Mouse (Mus musculus) embryonic facial prominence, embryonic 12.5 days (tissue): ENCODE measurements around the gene Ptn. TPM values are rescaled to one million over a fixed set of nuclear protein-coding genes. Genes with fewer than 3 reads are reported as not detected.

ENCODE experiments used
- ATAC-seq: fragments of 200-750 bp; cut with Nextera tagmentation; 2 replicates; pipeline ENCODE4 v1.8.0; 2017; ENCODE audit not compliant: insufficient number of reproducible peaks, insufficient read depth, low FRiP score, low TSS enrichment
- H3K27ac ChIP-seq: fragments of 300-500 bp; sonication (generic); 2 replicates; pipeline ENCODE4 v1.5.1; 2016; ENCODE audit warnings: mild to moderate bottlenecking
- H3K27me3 ChIP-seq: fragments of 300-500 bp; sonication (generic); 2 replicates; pipeline ENCODE4 v1.6.1; 2016; ENCODE audit warnings: mild to moderate bottlenecking, moderate library complexity
- H3K36me3 ChIP-seq: fragments of 300-500 bp; sonication (generic); 2 replicates; pipeline ENCODE4 v1.6.1; 2016; ENCODE audit warnings: mild to moderate bottlenecking
- H3K4me1 ChIP-seq: fragments of 300-500 bp; sonication (generic); 2 replicates; pipeline ENCODE4 v1.6.1; 2016
- H3K4me2 ChIP-seq: fragments of 300-500 bp; sonication (generic); replicated peaks from 2 replicates; pipeline ENCODE4 v1.6.1; 2016; ENCODE audit warnings: mild to moderate bottlenecking, moderate library complexity
- H3K4me3 ChIP-seq: fragments of 300-500 bp; sonication (generic); 2 replicates; pipeline ENCODE4 v1.5.1; 2016; ENCODE audit warnings: mild to moderate bottlenecking
- H3K9ac ChIP-seq: fragments of 300-500 bp; sonication (generic); 2 replicates; pipeline ENCODE4 v1.6.1; 2016; ENCODE audit warnings: mild to moderate bottlenecking, moderate library complexity
- H3K9me3 ChIP-seq: fragments of 300-500 bp; sonication (generic); 2 replicates; pipeline ENCODE4 v1.6.1; 2016; ENCODE audit warnings: mild to moderate bottlenecking, moderate library complexity
- WGBS: fragments of 180-500 bp; shearing (Covaris S2); methylation state at CpG from one replicate; pipeline ENCODE4 v1.1.7; 2016; 5-methylcytosine and 5-hydroxymethylcytosine counted together
- microRNA-seq: library from miRNA; unstranded; fragments of <30 nt; microRNA quantifications from one replicate; pipeline ENCODE4, GENCODE M21; 2017
- polyA plus RNA-seq: library from polyadenylated mRNA; unstranded; fragments of >200 nt; fragmentation: Nextera tagmentation; extraction: Ambion mirVana; gene quantifications from 2 replicates; pipeline ENCODE4 v1.2.1, GENCODE M21; 2016

Ptn gene
- polyA plus RNA-seq, 1 experiment from 2014 or later: 730 TPM

DNA sequence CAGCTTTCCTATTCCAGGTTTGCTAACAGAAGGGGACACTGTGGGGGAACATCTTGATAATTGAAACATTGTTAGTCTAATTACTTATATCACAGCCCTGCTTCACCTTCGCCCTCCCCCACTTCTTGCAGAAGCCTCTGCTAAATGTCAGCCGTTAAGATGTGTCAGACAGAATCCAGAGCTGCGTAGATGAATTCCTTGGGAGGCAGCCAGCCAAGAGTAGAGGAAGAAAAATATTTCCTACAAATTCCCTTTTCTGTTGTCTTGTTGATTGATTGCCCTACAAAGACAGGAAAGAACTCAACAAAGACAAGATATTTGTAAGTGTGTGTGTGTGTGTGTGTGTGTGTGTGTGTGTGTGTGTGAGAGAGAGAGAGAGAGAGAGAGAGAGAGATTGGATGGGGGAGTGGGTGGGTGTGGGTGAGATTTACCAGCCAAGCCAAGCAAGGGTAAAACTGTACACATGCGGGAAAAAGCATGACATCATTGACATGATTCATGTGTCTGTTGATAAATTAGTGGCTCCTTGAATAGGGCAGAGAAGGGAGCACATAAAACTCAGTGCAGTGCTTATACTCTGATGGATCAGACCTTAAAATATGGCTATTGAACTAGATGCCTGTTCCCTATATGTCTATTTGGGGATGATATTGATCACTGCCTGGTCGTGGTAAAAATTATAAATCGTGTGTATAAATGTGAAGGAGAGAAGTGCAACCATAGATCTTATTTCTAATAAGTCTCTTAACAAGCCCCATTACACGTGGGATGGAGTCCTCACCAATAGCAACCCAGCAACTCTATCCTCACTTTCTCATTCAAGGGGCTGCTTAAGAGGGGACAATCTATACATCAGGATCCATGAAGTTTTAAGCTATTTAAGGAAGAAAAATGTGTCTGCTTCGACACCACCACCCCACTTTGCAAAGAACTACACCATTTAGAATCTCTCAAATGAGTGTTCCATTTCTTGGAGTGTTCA is 133.0 kb downstream of the Ptn start:
- no peak for ATAC-seq
- Histone ChIP-seq H3K36me3 (no peaks in the 10 kb centered on the region), H3K4me2 (no peak overlapping the region), H3K4me1 (no peaks in the 10 kb centered on the region), H3K27ac (no peak overlapping the region), H3K27me3 (no peaks in the 10 kb centered on the region), H3K9me3 (no peaks in the 10 kb centered on the region), H3K9ac (no peak overlapping the region), H3K4me3 (no peak overlapping the region)
- WGBS: 68% methylated on average over 8 of the region's 8 CpGs

GRCm38 (mm10) chr6:36672399-36673221 is 137.4 kb downstream of the Ptn start:
- Histone ChIP-seq H3K4me2 (no peak overlapping the region), H3K4me1 (no peaks in the 10 kb centered on the region), H3K9ac (no peak overlapping the region), H3K27ac (no peak overlapping the region), H3K27me3 (no peaks in the 10 kb centered on the region), H3K36me3 (no peaks in the 10 kb centered on the region), H3K9me3 (no peaks in the 10 kb centered on the region), H3K4me3 (no peak overlapping the region)
- no peak for ATAC-seq
- WGBS: 74% methylated on average over 11 of the region's 11 CpGs

GRCm38 (mm10) chr6:36671274-36671673 is 138.7 kb downstream of the Ptn start:
- no peaks in the 10 kb centered on the region for H3K4me1 ChIP-seq
- no peaks in the 10 kb centered on the region for H3K36me3 ChIP-seq
- no peak overlapping the region for H3K27ac ChIP-seq
- no peak overlapping the region for H3K9ac ChIP-seq
- WGBS: 88% methylated on average over 3 of the region's 3 CpGs
- no peak overlapping the region for H3K4me3 ChIP-seq
- H3K9me3 ChIP-seq: no peaks in the 10 kb centered on the region
- no peak for ATAC-seq
- no peak overlapping the region for H3K4me2 ChIP-seq
- H3K27me3 ChIP-seq: no peaks in the 10 kb centered on the region

Small RNAs within 50 kb of the gene (microRNA-seq; reads per million reads assigned to microRNA genes)
- not detected for gene Gm25111
